Mouse (Mus musculus): ENCODE results near the gene Ccdc170. TPM values are rescaled to one million over a fixed set of nuclear protein-coding genes. Genes with fewer than 3 reads are reported as not detected.
A peak's percentile ranks its signal among the peaks of the same experiment; 100 is the strongest.
"Not testable (repeated sequence)": the region's sequence is repeated elsewhere in the genome, so short reads cannot be mapped to it uniquely, and the experiment has no call there.

Gene Ccdc170
- 0.08 and 0.09 TPM in 2 replicates for polyA plus RNA-seq (2015; fragmentation: Nextera tagmentation; extraction: Ambion mirVana)

DNA sequence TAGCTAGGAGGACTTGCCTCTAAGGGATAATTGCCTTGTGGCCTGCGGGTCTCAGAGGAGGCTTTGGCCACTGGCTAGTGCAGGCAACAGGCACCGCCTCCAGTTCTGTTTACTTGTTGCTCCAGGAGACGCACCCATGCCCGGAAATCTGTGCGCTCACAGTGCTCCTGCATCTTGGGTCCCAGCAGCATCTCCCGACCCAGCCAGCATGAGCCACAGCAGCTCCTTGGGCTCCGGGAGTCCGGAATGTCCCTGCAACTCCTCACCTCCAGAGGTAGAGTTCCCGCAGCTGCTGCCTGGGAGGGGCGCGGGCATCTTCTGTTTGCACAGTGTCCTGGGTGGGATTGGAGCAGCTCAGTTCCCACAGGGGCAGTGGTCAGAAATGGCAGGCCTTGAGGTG is at the start of gene Ccdc170:
TSS of gene Ccdc170 (plus strand) at position 148 of the 400 bp plus-strand sequence.
- no peak; the same call in 1 of the 2 replicates for ATAC-seq
- H3K9ac ChIP-seq: no peak within 1 kb of the TSS
- no peak within 1 kb of the TSS for H3K4me2 ChIP-seq (replicated peaks)
- H3K27ac ChIP-seq: no peak within 1 kb of the TSS
- no peaks in the 10 kb centered on the region for H3K36me3 ChIP-seq
- H3K4me1 ChIP-seq (replicated peaks): no peaks in the 10 kb centered on the region
- no peaks in the 10 kb centered on the region for H3K9me3 ChIP-seq
- WGBS: 40% methylated on average over 11 of the region's 11 CpGs
- no peak within 1 kb of the TSS for H3K4me3 ChIP-seq (replicated peaks)
- H3K27me3 ChIP-seq (replicated peaks): no peaks in the 10 kb centered on the region

DNA sequence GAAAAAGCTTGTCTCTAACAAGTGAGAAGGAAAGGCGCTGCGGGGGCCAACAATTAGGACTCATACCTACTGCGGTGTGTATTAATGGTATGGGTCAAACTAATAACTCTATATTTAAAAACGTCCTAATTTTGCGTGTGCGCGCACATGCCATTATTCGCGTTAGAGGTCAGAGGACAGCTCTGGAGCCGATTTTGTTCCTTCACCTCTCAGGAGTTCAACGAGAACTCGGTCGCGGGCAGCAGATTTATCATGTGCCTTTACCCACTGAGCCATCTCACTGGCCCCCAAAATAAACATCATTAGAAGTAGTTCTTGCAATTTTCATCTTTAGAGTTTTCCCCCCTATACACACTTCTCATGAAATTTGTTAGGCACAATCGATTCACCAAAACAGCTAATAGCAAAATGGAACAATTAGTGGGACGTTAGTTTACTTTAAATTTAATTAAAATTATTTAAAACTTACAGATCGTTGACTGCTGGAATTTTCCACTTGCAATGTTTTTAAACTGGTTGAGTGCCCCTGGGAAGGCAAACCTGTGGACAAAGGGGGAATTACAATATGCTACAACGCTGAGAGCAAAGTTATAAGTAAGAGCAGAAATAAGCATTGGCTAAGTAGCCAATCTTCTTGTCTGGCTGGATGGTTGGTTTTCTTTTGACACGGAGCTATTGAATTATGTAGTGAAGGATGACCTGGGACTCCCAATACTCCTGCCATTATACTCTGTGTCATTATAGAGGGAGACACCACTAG is 49.1 kb upstream of the Ccdc170 start:
- H3K9ac ChIP-seq: peak overlapping the region; percentile 64
- H3K4me2 ChIP-seq (replicated peaks): peak overlapping the region; percentile 67
- 7% methylated on average over 19 of the region's 19 CpGs for WGBS
- peaks cover 4% of the 10 kb centered on the region for H3K4me1 ChIP-seq (replicated peaks)
- ATAC-seq: no peak
- H3K36me3 ChIP-seq: no peaks in the 10 kb centered on the region
- H3K9me3 ChIP-seq: no peaks in the 10 kb centered on the region
- peak overlapping the region; percentile 65 for H3K4me3 ChIP-seq (replicated peaks)
- peak overlapping the region; percentile 87 for H3K27ac ChIP-seq
- H3K27me3 ChIP-seq (replicated peaks): no peaks in the 10 kb centered on the region

DNA sequence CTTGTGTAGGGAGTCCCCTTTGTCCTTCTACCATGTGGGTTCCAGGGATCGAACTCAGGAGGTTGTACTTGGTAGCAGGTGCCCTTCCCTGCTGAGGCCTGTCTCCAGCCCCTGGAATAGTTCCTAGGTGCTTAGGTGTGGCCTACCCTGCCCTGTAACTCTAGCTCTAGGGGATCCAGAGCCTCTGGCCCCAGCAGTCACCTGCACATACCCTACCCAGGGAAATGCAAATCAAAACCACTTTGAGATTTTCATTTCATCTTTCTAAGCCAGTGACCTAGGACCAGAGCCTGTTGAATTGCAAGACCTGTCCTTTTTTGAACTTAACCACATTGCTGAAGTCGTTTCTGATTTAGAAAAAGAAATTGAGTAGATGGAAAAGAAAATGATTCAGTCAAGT is 48.4 kb upstream of the Ccdc170 start:
- H3K9me3 ChIP-seq; H3K27me3 ChIP-seq (replicated peaks); H3K27ac ChIP-seq; ATAC-seq; H3K4me1 ChIP-seq (replicated peaks); H3K4me3 ChIP-seq (replicated peaks); H3K36me3 ChIP-seq; H3K9ac ChIP-seq: not testable (repeated sequence)
- peak overlapping the region; percentile 67; the same call in 1 of the 2 replicates for H3K4me2 ChIP-seq (replicated peaks)
- WGBS: 88% methylated on average over 2 of the region's 2 CpGs

DNA sequence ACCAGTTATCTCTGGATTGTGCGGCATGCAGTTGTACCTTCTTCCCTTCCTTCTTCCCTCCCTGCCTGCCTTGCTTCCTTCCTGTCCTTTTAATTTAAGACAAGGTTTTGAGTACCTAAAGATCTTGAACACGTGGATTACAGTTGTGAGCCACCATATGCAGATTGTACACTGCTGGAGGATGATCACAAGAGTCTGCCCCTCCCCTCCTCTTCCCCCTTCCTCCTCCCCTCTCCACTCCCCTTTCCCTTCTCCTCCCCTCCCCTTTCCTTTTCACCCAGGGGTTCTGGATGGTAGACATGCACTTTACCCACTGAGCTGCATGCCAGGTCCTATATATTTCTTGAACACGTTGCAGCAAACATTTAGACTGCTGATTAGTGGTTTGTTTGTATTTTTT is 46.9 kb upstream of the Ccdc170 start:
- ATAC-seq: no peak
- no peak overlapping the region for H3K4me3 ChIP-seq (replicated peaks)
- no peaks in the 10 kb centered on the region for H3K27me3 ChIP-seq (replicated peaks)
- no peak overlapping the region for H3K9ac ChIP-seq
- H3K9me3 ChIP-seq: no peaks in the 10 kb centered on the region
- no peak overlapping the region for H3K27ac ChIP-seq
- peaks cover 4% of the 10 kb centered on the region for H3K4me1 ChIP-seq (replicated peaks)
- H3K36me3 ChIP-seq: no peaks in the 10 kb centered on the region; the same call in 1 of the 2 replicates
- no peak overlapping the region for H3K4me2 ChIP-seq (replicated peaks)
- WGBS: 83% methylated on average over 3 of the region's 3 CpGs

DNA sequence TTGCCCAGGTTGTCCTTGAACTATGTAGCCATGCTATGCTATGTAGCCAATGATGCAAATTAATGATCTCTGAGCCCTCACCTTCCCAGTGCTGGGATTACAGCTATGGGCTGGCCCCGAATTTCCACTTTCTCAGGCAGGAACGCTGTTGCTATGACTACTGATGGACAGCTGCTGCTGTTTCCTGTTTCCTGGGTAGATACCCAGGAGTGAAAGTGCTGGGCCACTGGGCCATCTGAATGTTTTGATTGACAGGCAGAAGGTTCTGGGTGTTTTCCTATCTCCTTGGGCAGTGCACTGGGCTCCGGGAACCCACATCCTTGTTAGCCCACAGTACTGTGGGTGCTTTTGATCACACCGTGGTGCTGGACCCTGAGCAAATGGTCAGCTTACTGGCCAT is 25.9 kb upstream of the Ccdc170 start:
- Histone ChIP-seq H3K4me1 (replicated peaks) (no peaks in the 10 kb centered on the region), H3K27ac (no peak overlapping the region), H3K27me3 (replicated peaks) (no peaks in the 10 kb centered on the region), H3K9me3 (no peaks in the 10 kb centered on the region), H3K9ac (no peak overlapping the region), H3K4me3 (replicated peaks) (no peak overlapping the region), H3K4me2 (replicated peaks) (no peak overlapping the region), H3K36me3 (no peaks in the 10 kb centered on the region)
- 73% methylated on average over 4 of the region's 4 CpGs for WGBS
- ATAC-seq: no peak

DNA sequence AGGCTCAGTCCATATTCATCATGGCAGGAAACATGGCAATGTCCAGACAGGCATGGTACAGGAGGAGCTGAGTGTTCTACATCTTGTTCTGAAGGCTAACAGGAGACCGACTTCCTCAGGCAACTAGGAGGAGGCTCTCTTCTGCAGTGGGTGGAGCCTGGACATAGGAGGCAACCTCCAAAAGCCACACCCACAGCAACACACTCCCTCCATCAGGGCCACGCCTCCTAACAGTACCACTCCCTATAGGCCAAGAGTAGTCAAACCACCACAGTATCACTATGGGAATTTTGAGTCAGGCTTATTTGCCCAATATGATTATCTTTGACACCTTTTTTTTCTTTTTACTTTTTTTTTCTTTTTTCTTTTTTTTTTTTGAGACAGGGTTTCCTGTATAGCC is 22.1 kb upstream of the Ccdc170 start:
- Histone ChIP-seq H3K4me1 (replicated peaks) (no peaks in the 10 kb centered on the region), H3K27ac (no peak overlapping the region), H3K9ac (no peak overlapping the region), H3K4me3 (replicated peaks) (no peak overlapping the region), H3K4me2 (replicated peaks) (no peak overlapping the region), H3K27me3 (replicated peaks) (no peaks in the 10 kb centered on the region), H3K9me3 (no peaks in the 10 kb centered on the region), H3K36me3 (no peaks in the 10 kb centered on the region)
- WGBS: 98% methylated on average over 2 of the region's 2 CpGs
- no peak for ATAC-seq

DNA sequence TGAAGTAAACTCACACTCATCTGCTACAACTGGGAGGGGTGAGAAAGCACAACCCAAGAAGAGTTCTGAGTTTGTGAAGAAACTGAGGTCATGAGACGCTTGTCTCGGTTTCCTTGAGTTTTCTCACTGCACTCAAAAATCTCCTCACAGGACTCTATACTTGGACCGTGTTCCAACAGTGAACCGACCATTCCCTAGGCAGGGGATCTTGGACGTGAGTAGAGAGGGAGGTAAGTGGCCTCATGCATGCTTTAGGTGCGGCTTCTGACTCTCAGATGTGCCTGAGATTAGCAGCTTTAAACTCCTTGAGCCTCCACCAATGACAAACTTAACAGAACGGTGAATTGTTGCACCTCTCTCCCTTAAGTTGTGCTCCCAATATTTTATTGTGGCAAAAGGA is 16.5 kb upstream of the Ccdc170 start:
- Histone ChIP-seq H3K4me1 (replicated peaks) (no peaks in the 10 kb centered on the region), H3K36me3 (no peaks in the 10 kb centered on the region), H3K9me3 (no peaks in the 10 kb centered on the region), H3K27ac (no peak overlapping the region), H3K4me3 (replicated peaks) (no peak overlapping the region), H3K9ac (no peak overlapping the region), H3K27me3 (replicated peaks) (no peaks in the 10 kb centered on the region), H3K4me2 (replicated peaks) (no peak overlapping the region)
- ATAC-seq: no peak
- 71% methylated on average over 7 of the region's 7 CpGs for WGBS

DNA sequence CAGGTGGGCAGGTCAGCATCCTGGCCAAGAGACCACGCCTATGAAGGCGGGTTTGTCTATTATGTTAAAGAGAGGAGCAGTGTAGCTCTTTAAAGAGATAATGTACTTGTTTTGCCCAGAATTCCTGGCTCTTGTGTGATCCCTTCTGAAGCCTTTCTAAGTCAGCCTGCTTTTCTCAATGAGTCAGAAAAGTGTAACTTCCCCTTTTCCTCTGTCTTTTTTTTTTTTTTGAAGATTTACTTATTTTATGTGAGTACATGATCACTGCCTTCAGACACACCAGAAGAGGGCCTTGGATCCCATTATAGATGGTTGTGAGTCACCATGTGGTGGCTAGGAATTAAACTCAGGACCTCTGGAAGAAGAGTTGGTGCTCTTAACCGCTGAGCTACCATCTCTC is 12.9 kb upstream of the Ccdc170 start:
- H3K9me3 ChIP-seq: no peaks in the 10 kb centered on the region
- ATAC-seq: no peak
- 79% methylated on average over 3 of the region's 3 CpGs for WGBS

DNA sequence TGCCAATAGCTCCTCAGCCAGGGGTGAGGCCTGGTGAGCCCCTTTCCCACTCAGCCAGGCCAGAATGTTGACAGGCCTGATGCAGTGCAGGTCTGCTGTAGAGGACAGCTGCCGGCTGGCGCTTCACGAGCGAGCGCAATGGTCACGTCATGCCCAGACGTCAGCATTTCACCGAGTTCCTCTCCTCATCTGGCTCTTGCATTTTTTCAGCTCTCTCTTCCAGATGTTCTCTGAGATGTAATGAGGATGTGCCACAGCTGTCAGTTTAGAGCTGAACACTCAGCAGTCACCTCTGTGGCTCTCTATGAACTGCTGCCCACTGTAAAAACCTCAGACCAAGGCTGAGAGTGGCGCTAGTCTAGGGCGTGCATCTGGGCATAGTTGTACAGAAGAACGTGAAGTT is 8.7 kb upstream of the Ccdc170 start:
- peak; percentile 47; the same call in 1 of the 2 replicates for ATAC-seq
- no peaks in the 10 kb centered on the region for H3K36me3 ChIP-seq
- 63% methylated on average over 11 of the region's 11 CpGs for WGBS

More for the DNA sequence above, 12.9 kb upstream of the Ccdc170 start:
- Histone ChIP-seq H3K27ac (no peak overlapping the region), H3K36me3 (no peaks in the 10 kb centered on the region), H3K9ac (no peak overlapping the region), H3K4me2 (replicated peaks) (no peak overlapping the region), H3K4me3 (replicated peaks) (no peak overlapping the region), H3K4me1 (replicated peaks) (0 out of 2 replicates have a peak, but pooled peaks cover 3% of the 10 kb centered on the region), H3K27me3 (replicated peaks) (no peaks in the 10 kb centered on the region)

DNA sequence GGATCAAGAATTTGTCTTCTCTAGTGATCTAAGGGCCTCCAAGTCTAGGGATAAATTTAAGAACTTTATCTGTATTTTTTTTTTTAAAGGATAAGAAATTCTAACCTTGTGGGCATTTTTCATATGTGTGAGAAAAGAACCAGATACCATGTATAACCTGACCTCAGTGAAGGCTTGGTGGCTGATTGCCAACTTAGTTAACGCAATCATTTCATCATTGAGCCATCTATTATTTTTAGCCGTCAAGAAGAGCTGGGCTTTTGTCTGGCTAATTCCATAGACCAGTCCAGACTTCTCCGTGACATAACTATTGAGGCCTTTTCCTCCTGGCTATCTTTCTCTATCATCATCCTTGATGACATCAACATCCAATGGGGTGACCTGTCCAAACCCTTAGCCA is 6.9 kb upstream of the Ccdc170 start:
- ATAC-seq: no peak
- H3K27me3 ChIP-seq (replicated peaks): no peaks in the 10 kb centered on the region
- H3K4me1 ChIP-seq (replicated peaks): 0 out of 2 replicates have a peak, but pooled peaks cover 3% of the 10 kb centered on the region
- no peak overlapping the region for H3K4me2 ChIP-seq (replicated peaks)
- H3K9me3 ChIP-seq: no peaks in the 10 kb centered on the region
- no peaks in the 10 kb centered on the region for H3K36me3 ChIP-seq
- 75% methylated on average over 3 of the region's 3 CpGs for WGBS
- H3K9ac ChIP-seq: no peak overlapping the region
- H3K4me3 ChIP-seq (replicated peaks): no peak overlapping the region
- no peak overlapping the region for H3K27ac ChIP-seq

More for the DNA sequence above, 8.7 kb upstream of the Ccdc170 start:
- no peak overlapping the region for H3K27ac ChIP-seq
- H3K4me2 ChIP-seq (replicated peaks): 0 out of 2 replicates have a peak overlapping the region, but pooled peaks have one; percentile 5
- H3K4me1 ChIP-seq (replicated peaks): 0 out of 2 replicates have a peak, but pooled peaks cover 3% of the 10 kb centered on the region
- H3K9me3 ChIP-seq: no peaks in the 10 kb centered on the region
- no peak overlapping the region for H3K4me3 ChIP-seq (replicated peaks)
- no peak overlapping the region for H3K9ac ChIP-seq
- H3K27me3 ChIP-seq (replicated peaks): no peaks in the 10 kb centered on the region

DNA sequence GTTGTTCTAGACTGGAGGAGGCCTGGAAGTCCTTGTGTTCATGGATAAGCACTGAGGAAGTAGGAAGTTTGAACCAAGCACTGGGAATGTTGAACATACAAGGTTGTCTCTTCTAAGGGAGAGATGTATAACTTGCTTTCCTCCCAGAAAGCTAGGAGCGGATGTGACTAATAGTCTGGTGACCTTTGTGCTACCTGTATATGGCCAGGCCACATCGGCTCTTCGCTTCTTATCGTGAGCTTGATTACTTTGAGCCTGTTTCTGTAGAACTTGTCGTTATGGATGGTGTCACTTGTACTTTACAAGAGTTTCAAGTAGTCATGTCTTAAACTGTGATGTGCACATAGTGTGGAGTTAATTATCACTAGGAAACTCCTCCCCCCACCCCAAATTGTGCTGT is 5.7 kb upstream of the Ccdc170 start:
- Histone ChIP-seq H3K27me3 (replicated peaks) (no peaks in the 10 kb centered on the region), H3K36me3 (no peaks in the 10 kb centered on the region), H3K4me1 (replicated peaks) (0 out of 2 replicates have a peak, but pooled peaks cover 3% of the 10 kb centered on the region), H3K4me3 (replicated peaks) (no peak overlapping the region), H3K9me3 (no peaks in the 10 kb centered on the region), H3K27ac (no peak overlapping the region), H3K4me2 (replicated peaks) (no peak overlapping the region), H3K9ac (no peak overlapping the region)
- 83% methylated on average over 5 of the region's 5 CpGs for WGBS
- peak; percentile 55 for ATAC-seq

DNA sequence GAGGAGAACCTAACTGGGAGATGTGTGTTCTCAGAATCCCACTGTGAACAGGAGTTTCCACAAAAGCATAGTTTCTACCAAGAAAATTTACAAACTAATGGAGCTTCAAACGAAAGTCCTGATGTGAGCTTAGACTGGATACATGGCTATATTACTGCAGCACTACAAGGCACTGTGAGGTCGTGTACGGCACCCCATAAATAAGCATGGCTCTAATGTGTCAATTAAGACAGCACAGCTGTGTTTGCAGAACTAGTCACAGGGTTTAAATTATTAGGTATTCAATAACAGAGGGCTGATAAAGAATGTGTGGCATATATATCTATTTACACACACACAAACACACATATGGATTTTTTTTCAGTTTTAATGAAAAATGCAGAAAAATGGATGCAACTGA is 1.4 kb upstream of the Ccdc170 start:
- Histone ChIP-seq H3K36me3 (no peaks in the 10 kb centered on the region), H3K27ac (no peak overlapping the region), H3K4me3 (replicated peaks) (no peak overlapping the region), H3K9me3 (no peaks in the 10 kb centered on the region), H3K9ac (no peak overlapping the region), H3K4me2 (replicated peaks) (no peak overlapping the region), H3K4me1 (replicated peaks) (no peaks in the 10 kb centered on the region), H3K27me3 (replicated peaks) (no peaks in the 10 kb centered on the region)
- WGBS: 68% methylated on average over 3 of the region's 3 CpGs
- ATAC-seq: no peak

DNA sequence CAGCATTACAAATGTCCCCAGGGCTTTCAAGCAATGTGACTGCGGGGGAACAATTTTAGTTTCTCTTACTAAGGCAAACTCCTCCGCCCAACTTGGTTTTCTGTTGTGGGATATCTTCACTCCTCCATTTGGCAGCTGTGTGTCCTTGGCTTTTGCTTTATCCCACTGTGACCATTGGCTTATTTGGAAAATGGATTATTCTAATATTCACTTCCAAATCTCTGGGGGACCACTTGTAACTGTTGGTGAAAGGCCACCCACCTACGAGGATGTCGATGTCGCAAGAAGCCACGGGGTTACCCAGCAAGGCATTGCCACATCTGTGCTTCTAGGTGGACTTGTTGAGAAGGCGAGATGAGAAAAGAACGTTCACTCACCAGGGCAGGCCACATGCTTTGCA is 607 bp upstream of the Ccdc170 start:
- Histone ChIP-seq H3K4me2 (replicated peaks) (no peak overlapping the region), H3K9me3 (no peaks in the 10 kb centered on the region), H3K36me3 (no peaks in the 10 kb centered on the region), H3K9ac (no peak overlapping the region), H3K27ac (no peak overlapping the region), H3K27me3 (replicated peaks) (no peaks in the 10 kb centered on the region), H3K4me3 (replicated peaks) (no peak overlapping the region), H3K4me1 (replicated peaks) (no peaks in the 10 kb centered on the region)
- ATAC-seq: no peak
- 86% methylated on average over 8 of the region's 8 CpGs for WGBS
